Mouse (Mus musculus) 3T3-L1 (cell line): ENCODE results near the gene Nudc.

ENCODE experiments used
- DNase-seq: peaks from one replicate; pipeline ENCODE4 v3.0.0-alpha.2; 2015; ENCODE audit warnings: low read depth, low spot score

The Nudc gene

GRCm38 (mm10) chr4:133536652-133537051 is 9.1 kb downstream of the Nudc start:
- DNase-seq = no peak

- no peak for DNase-seq
Measured at GRCm38 (mm10) chr4:133536081-133536480, 9.7 kb downstream of the Nudc start.

- DNase-seq = no peak
Measured at GRCm38 (mm10) chr4:133532777-133533176, 13.0 kb downstream of the Nudc start.

GRCm38 (mm10) chr4:133527788-133528187 is 18.0 kb downstream of the Nudc start:
- no peak for DNase-seq

GRCm38 (mm10) chr4:133521502-133521901 is 24.3 kb downstream of the Nudc start:
- no peak for DNase-seq

- no peak for DNase-seq
Measured at GRCm38 (mm10) chr4:133519369-133519665, 26.5 kb downstream of the Nudc start.

GRCm38 (mm10) chr4:133518601-133519368 is 27.0 kb downstream of the Nudc start, which contains the start of gene Kdf1:
Gene Kdf1, plus strand, starts transcription at chr4:133518963.
- DNase-seq = no peak

GRCm38 (mm10) chr4:133512972-133513371 is 32.8 kb downstream of the Nudc start:
- peak; percentile 82 for DNase-seq

- DNase-seq = peak; percentile 59
Measured at GRCm38 (mm10) chr4:133512511-133512910, 33.3 kb downstream of the Nudc start.

- no peak for DNase-seq
Measured at GRCm38 (mm10) chr4:133511050-133511449, 34.7 kb downstream of the Nudc start.

GRCm38 (mm10) chr4:133508990-133509389 is 36.8 kb downstream of the Nudc start:
- DNase-seq = no peak

GRCm38 (mm10) chr4:133506573-133506972 is 39.2 kb downstream of the Nudc start:
- DNase-seq = no peak

GRCm38 (mm10) chr4:133504755-133505485 is 40.9 kb downstream of the Nudc start:
- DNase-seq = no peak

- no peak for DNase-seq
Measured at GRCm38 (mm10) chr4:133504300-133504699, 41.5 kb downstream of the Nudc start.

- DNase-seq = no peak
Measured at GRCm38 (mm10) chr4:133501514-133501913, 44.3 kb downstream of the Nudc start.

- peak; percentile 64 for DNase-seq
Measured at GRCm38 (mm10) chr4:133498160-133498724, 47.6 kb downstream of the Nudc start, which contains the start of gene Trnp1. Gene Trnp1, minus strand, starts transcription at chr4:133498550.

- DNase-seq = no peak
Measured at GRCm38 (mm10) chr4:133497461-133498159, 48.2 kb downstream of the Nudc start.

GRCm38 (mm10) chr4:133496738-133497445 is 48.9 kb downstream of the Nudc start:
- DNase-seq = no peak

GRCm38 (mm10) chr4:133495711-133496110 is 50.1 kb downstream of the Nudc start:
- no peak for DNase-seq

GRCm38 (mm10) chr4:133494867-133495266 is 50.9 kb downstream of the Nudc start:
- no peak for DNase-seq

GRCm38 (mm10) chr4:133494432-133494831 is 51.4 kb downstream of the Nudc start:
- DNase-seq = peak; percentile 92
